Mouse (Mus musculus): ENCODE results near the gene Sla2.

DNA sequence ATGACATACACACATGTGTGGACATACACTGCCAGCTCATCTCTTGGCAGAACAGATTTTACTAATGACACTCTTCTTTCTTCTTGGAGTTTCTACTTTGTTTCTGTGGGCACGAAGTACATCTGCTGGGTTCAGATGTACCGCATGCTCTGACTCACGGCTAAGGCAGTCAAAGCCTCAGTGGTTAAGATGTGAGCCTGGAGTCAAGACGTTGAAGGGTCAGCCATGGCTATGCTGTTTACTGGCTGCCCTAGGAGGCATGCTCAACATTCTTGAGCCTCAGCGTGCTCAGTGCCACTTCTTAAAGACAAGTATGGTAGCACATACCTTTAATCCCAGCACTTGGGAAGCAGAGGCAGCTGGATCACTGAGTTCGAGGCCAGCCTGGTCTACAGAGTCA, 43.6 kb upstream of the Sla2 start:
- TF ChIP-seq CTCF (IDR thresholded peaks at IDR 0.05; ENCODE audit: low read depth, low read length) = no peak
- TF ChIP-seq GATA2 (IDR thresholded peaks at IDR 0.05; ENCODE audit: borderline replicate concordance, low read depth, low read length) = no peak
